Mouse (Mus musculus) limb, embryonic 14.5 days (tissue): Measurements from ENCODE around the gene Lgi2. TPM values are rescaled to one million over a fixed set of nuclear protein-coding genes. Genes with fewer than 3 reads are reported as not detected.
A peak's percentile ranks its signal among the peaks of the same experiment; 100 is the strongest.

Experiments used
- ATAC-seq: fragments of 200-750 bp; cut with Nextera tagmentation; 2 replicates; pipeline ENCODE4 v1.8.0; 2017; ENCODE audit warnings: low read depth, moderate number of reproducible peaks, moderate TSS enrichment; ENCODE audit not compliant: low FRiP score
- DNase-seq: peaks from one replicate; pipeline ENCODE4 v3.0.0-alpha.2; 2015; ENCODE audit warnings: low spot score
- H3K27ac ChIP-seq: fragments of 300-500 bp; sonication (generic); replicated peaks from 2 replicates; pipeline ENCODE4 v1.5.1; 2014; ENCODE audit warnings: low read depth, mild to moderate bottlenecking, low read length, moderate library complexity, mixed read lengths
- H3K27me3 ChIP-seq: fragments of 300-500 bp; sonication (generic); 2 replicates; pipeline ENCODE4 v1.6.1; 2014; ENCODE audit warnings: low read length, mixed read lengths; ENCODE audit not compliant: control insufficient read depth, insufficient read depth
- H3K36me3 ChIP-seq: fragments of 300-500 bp; sonication (generic); 2 replicates; pipeline ENCODE4 v1.6.1; 2014; ENCODE audit warnings: mild to moderate bottlenecking, low read length, moderate library complexity, mixed read lengths; ENCODE audit not compliant: control insufficient read depth, insufficient read depth
- H3K4me1 ChIP-seq: fragments of 300-500 bp; sonication (generic); 2 replicates; pipeline ENCODE4 v1.6.1; 2014; ENCODE audit warnings: antibody characterized with exemption, low read length, mixed read lengths; ENCODE audit not compliant: control insufficient read depth, insufficient read depth
- H3K4me2 ChIP-seq: fragments of 300-500 bp; sonication (generic); replicated peaks from 2 replicates; pipeline ENCODE4 v1.6.1; 2014; ENCODE audit warnings: low read depth, mild to moderate bottlenecking, low read length, moderate library complexity; ENCODE audit not compliant: severe bottlenecking
- H3K4me3 ChIP-seq: fragments of 300-500 bp; sonication (generic); replicated peaks from 2 replicates; pipeline ENCODE4 v1.5.1; 2014; ENCODE audit warnings: low read length
- H3K9ac ChIP-seq: fragments of 300-500 bp; sonication (generic); 2 replicates; pipeline ENCODE4 v1.6.1; 2014; ENCODE audit warnings: mild to moderate bottlenecking, low read depth, low read length, moderate library complexity; ENCODE audit not compliant: severe bottlenecking
- H3K9me3 ChIP-seq: fragments of 300-500 bp; sonication (generic); 2 replicates; pipeline ENCODE4 v1.6.1; 2016; ENCODE audit warnings: low read length; ENCODE audit not compliant: control insufficient read depth
- POLR2A ChIP-seq: fragments of 200-500 bp; IDR thresholded peaks from 2 replicates; pipeline ENCODE4 v1.8.0; 2012; ENCODE audit warnings: inconsistent platforms, mild to moderate bottlenecking, moderate library complexity, borderline replicate concordance; ENCODE audit not compliant: insufficient read depth, insufficient read length; ENCODE audit errors: extremely low read depth
- WGBS: fragments of 180-500 bp; shearing (Covaris S2); extraction: QIAGEN DNeasy Blood & Tissue Kit; methylation state at CpG from one replicate; pipeline ENCODE4 v1.1.7; 2014; 5-methylcytosine and 5-hydroxymethylcytosine counted together
- polyA plus RNA-seq, 2 experiments: library from polyadenylated mRNA; depleted of rRNA in 1 of 2; stranded (reverse) in 1 of 2; unstranded in 1 of 2; fragments of >200 nt; fragmentation: Nextera tagmentation in 1 of 2; extraction: Ambion mirVana in 1 of 2; gene quantifications; 2 replicates each; pipeline versions ENCODE4 v1.2.1 to v1.2.3; 2012 to 2014

The Lgi2 gene
- polyA plus RNA-seq, 2 experiments, result 3.6 to 7.3 TPM

DNA sequence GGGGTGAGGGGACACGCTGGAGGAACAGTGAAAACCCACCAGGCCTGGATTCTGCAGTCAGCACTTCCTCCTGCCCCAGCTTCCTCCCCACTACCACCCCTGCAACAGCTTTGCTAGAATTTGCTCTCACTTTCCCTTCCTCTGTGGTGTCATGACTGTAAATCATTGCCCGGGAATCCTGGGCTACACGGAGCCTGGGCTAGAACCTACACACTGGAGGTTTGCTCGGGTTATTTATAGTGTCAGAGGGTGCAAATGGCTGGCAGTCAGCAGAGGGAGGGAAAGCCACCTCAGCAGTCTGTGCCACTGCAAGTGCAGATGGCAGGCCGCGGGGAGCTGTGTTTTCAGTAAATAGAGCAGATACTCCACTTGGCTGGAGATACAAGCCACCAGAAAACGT is 37.7 kb downstream of the Lgi2 start:
- Histone ChIP-seq H3K4me3 (no peak overlapping the region), H3K27me3 (no peaks in the 10 kb centered on the region), H3K4me2 (no peak overlapping the region), H3K9me3 (no peaks in the 10 kb centered on the region), H3K4me1 (no peaks in the 10 kb centered on the region), H3K9ac (no peak overlapping the region), H3K27ac (no peak overlapping the region), H3K36me3 (no peaks in the 10 kb centered on the region)
- WGBS, result 38% methylated on average over 7 of the region's 7 CpGs
- ATAC-seq, result no peak
- TF ChIP-seq POLR2A, result no peak
- DNase-seq, result no peak

DNA sequence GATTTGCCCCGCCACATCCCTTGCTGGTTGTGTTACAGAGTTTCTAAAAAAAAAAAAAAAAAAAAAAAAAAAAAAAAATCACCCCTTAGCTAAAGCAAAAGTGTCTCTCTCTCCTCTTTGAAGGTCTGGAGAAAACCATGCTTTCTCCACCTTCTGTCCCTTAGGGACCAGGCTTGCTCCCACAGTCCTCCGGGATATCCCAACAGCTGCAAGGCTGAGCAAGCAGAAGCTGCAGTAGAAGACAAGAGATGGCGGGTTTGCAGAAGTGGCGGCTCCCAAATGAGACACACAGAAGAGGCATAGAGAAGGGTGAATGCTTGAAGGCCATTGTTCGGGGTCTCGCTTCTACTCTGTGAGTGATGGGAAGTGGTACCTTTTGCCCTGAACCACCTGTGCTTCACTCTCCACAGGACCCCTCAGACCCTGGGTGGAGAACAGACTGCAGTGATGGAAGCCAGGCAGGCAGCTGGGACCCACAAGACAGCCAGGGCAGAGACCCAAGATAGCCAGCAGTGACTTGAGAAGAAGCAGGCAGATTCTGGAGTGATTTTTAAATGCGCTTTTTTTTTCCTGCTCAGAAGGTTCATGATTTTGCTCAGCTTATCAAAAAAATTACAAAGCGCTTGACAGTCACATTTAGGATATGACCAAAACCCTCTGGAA is 39.8 kb downstream of the Lgi2 start:
- no peak for DNase-seq
- TF ChIP-seq POLR2A, result no peak
- H3K27me3 ChIP-seq, result no peaks in the 10 kb centered on the region
- no peak overlapping the region for H3K9ac ChIP-seq
- ATAC-seq, result no peak
- H3K4me2 ChIP-seq, result no peak overlapping the region
- no peaks in the 10 kb centered on the region for H3K9me3 ChIP-seq
- WGBS, result 89% methylated on average over 8 of the region's 8 CpGs
- no peak overlapping the region for H3K4me3 ChIP-seq
- H3K4me1 ChIP-seq, result no peaks in the 10 kb centered on the region
- no peak overlapping the region for H3K27ac ChIP-seq
- no peaks in the 10 kb centered on the region for H3K36me3 ChIP-seq

DNA sequence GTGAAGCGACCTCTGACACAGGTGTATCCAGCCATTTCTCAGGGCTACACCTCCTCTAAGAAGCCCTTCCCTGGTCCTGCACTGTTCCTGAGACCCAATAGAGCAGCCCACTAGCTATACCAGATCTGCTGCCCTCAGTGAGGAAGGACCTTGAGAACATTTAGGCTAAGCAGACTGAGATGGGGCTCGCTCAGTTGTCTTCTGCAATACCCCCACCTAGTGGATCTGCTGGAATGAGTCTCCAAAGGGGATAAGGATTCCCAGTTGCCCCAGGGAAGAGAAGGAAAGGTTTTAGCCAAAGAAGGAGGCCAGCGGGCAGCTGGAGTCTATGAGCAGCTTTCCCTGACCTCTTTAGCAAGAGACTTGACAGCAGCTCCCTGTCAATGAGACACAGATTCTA is 42.1 kb downstream of the Lgi2 start:
- no peaks in the 10 kb centered on the region for H3K36me3 ChIP-seq
- H3K27me3 ChIP-seq, result no peaks in the 10 kb centered on the region
- no peak overlapping the region for H3K4me3 ChIP-seq
- DNase-seq (peak; percentile 51), ATAC-seq (no peak)
- no peaks in the 10 kb centered on the region for H3K9me3 ChIP-seq
- H3K27ac ChIP-seq, result no peak overlapping the region
- no peak overlapping the region for H3K9ac ChIP-seq
- H3K4me2 ChIP-seq, result no peak overlapping the region
- 45% methylated on average over 3 of the region's 3 CpGs for WGBS
- TF ChIP-seq POLR2A, result no peak
- H3K4me1 ChIP-seq, result no peaks in the 10 kb centered on the region

DNA sequence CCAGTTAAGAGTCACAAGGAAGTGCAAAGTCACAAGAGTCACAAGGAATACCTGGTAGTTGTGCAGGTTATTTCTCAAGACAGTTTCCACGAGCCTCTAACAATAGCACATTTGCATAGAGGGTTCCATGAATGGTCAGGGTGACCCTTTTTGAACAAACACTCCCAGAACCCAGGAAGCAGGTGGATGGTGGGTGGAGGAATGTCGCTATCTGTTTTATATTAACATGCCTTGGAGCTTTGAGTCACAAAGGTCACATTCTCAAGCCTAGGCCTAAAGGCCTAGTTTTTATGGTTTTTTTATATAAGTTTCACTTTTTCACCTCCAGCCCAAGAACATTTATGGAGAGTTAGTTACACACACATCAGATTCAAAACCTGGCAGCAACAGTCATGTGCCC is 46.3 kb downstream of the Lgi2 start:
- no peak overlapping the region for H3K9ac ChIP-seq
- H3K36me3 ChIP-seq, result no peaks in the 10 kb centered on the region
- peaks cover 14% of the 10 kb centered on the region for H3K27me3 ChIP-seq
- no peak overlapping the region for H3K4me3 ChIP-seq
- H3K4me2 ChIP-seq, result no peak overlapping the region
- no peak overlapping the region for H3K27ac ChIP-seq
- TF ChIP-seq POLR2A, result no peak
- WGBS, result 85% methylated on average over 2 of the region's 2 CpGs
- no peaks in the 10 kb centered on the region for H3K4me1 ChIP-seq
- DNase-seq (no peak), ATAC-seq (no peak)
- H3K9me3 ChIP-seq, result no peaks in the 10 kb centered on the region

DNA sequence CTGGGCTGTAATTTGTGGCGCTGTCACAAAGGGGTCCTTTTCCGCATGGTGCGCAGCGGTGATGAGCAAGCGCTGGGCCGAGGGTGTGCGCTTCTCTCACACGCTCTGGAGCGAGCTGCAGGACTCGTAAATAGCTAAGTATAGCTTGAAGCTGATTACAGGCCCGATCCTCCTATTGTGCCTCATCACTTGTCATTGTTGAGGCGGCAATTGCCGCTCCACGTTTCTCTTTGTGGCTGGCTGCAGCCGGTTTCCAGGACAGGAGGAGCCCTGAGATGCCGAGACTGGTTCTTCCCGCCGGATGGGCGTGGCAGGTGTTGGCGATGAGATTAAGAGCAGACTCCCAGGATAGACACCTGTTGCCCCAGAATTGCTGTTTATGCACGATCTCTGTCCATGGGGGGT is 50.2 kb downstream of the Lgi2 start:
- Histone ChIP-seq H3K4me3 (peak overlapping the region; percentile 6; the same call in 1 of the 2 replicates), H3K9ac (no peak overlapping the region), H3K36me3 (no peaks in the 10 kb centered on the region), H3K27me3 (peaks cover 14% of the 10 kb centered on the region), H3K4me1 (no peaks in the 10 kb centered on the region), H3K9me3 (no peaks in the 10 kb centered on the region), H3K27ac (no peak overlapping the region), H3K4me2 (peak overlapping the region; percentile 38)
- ATAC-seq (no peak), DNase-seq (no peak)
- TF ChIP-seq POLR2A, result no peak
- 20% methylated on average over 21 of the region's 21 CpGs for WGBS
